Mouse (Mus musculus): Measurements from ENCODE around the gene Sohlh1.

DNA sequence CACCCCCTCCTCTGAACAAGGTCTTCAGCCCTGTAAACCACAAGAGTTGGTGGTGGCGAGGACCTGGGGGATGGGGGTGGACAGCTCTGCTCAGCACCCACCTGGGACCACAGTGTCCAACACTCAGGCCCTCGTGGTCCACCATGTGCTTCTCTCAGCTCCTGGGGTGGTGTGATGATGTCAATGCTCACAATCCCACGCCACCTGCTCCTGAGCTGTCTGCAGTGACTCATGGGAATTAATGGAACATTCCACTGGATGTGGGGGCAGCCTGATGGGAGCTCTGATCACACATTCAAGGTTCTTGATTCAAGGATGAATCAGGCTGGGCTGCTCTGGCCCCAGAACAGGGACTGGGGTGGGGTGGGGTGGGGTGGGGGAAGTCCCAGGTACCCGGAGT lies 4.9 kb downstream of the Sohlh1 start:
- TF ChIP-seq ZC3H11A (IDR thresholded peaks at IDR 0.05; ENCODE audit: low read depth, low read length) (no peak), EP300 (IDR thresholded peaks at IDR 0.05; ENCODE audit: low read depth in 1 of 2, low read length in 2 of 2) (no peak), CTCF (IDR thresholded peaks at IDR 0.05 in 2 of 3, conservative IDR thresholded peaks at IDR 0.05 in 1 of 3; ENCODE audit: control insufficient read depth in 1 of 3, insufficient read depth in 1 of 3, low read depth in 2 of 3, low read length in 3 of 3, poor library complexity in 1 of 3, severe bottlenecking in 1 of 3) (no peak), RCOR1 (IDR thresholded peaks at IDR 0.05; ENCODE audit: low read depth, low read length) (no peak), POLR2A (IDR thresholded peaks at IDR 0.05; ENCODE audit: control insufficient read depth in 1 of 2, insufficient read depth in 1 of 2, low read depth in 1 of 2, low read length in 2 of 2, poor library complexity in 1 of 2) (no peak), MAFK (IDR thresholded peaks at IDR 0.05; ENCODE audit: borderline replicate concordance, low read depth, low read length) (no peak)

All from MEL (cell line).